Mouse (Mus musculus): ENCODE results near the gene Sept7.

DNA sequence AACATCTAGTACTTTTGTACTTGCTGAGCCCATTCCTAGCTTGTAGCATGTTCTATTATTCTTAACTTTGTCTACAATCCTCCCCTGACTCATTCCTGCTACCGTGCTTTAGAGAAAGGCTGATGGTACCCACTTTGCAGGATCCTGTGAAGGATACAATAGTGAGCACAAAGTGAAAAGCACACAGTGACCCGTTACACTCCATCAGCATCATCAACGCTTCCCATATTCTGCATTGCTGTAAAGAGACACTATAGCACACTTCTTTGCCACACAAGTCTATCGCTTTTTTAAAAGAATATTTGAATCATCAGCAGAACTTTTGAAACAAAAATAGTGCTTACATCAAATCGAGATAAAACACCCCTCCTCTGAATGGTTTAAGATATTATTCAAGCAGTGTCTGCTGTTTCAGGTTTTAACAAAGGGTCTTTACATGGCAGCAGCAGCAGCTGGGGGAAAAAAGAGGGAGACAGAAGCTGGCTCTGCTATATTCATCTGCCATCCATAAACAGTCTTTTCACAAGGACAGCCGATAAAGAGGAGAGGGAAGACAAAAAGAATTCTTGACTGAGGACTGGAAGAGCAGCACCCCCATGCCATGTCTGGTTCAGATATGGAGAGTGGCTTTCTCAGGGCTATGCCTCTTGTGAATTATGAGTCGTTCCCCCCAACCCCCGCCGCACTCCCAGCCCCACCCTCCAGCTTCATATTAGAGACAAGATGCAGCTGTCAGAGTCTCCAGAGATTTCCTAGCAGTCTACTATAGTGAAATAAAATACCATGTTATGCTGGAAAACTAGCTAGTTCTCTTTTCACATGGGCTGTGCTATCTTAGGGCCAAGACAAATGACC lies 39.7 kb upstream of the Sept7 start:
- no peak for TF ChIP-seq CTCF (conservative IDR thresholded peaks at IDR 0.05 in 1 of 2, IDR thresholded peaks at IDR 0.05 in 1 of 2; ENCODE audit: low read depth in 2 of 2, low read length in 2 of 2)
- TF ChIP-seq TCF12 (IDR thresholded peaks at IDR 0.05; ENCODE audit: low read depth, low read length) = no peak
- no peak for TF ChIP-seq CHD2 (IDR thresholded peaks at IDR 0.05; ENCODE audit: low read length)
- no peak for TF ChIP-seq ETS1 (conservative IDR thresholded peaks at IDR 0.05; ENCODE audit: low read depth, low read length)
- no peak for TF ChIP-seq MEF2A (IDR thresholded peaks at IDR 0.05; ENCODE audit: borderline replicate concordance, low read depth, low read length)
- no peak for TF ChIP-seq SMC3 (IDR thresholded peaks at IDR 0.05; ENCODE audit: low read depth, low read length)
- no peak for TF ChIP-seq MAFK (IDR thresholded peaks at IDR 0.05; ENCODE audit: insufficient replicate concordance, low read length)
- TF ChIP-seq POLR2AphosphoS2 (IDR thresholded peaks at IDR 0.05; ENCODE audit: low read depth, low read length) = no peak
- no peak for TF ChIP-seq EP300 (IDR thresholded peaks at IDR 0.05; ENCODE audit: low read length)
- no peak for TF ChIP-seq USF1 (IDR thresholded peaks at IDR 0.05; ENCODE audit: low read depth, low read length)
